Mouse (Mus musculus): ENCODE results near the gene Ptprz1.

DNA sequence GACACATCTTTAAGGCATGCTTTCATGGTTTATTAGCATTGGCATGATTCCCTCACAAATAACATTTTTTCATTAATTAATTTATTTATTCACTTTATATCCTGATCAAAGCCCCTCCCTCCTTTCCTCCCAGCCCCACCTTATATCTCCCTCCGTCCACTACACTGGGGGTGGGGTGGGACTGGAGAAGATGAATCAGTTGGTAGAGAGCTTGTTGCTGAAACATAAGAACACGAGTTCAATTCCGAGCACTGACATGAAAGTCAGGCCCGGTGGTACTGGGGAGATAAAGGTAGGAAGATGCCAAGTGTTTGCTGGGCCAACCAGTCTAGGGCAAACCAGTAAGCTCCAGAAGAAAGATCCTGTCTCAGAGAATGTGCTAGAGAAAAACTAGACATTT, 173.5 kb downstream of the Ptprz1 start:
- TF ChIP-seq CTCF (IDR thresholded peaks at IDR 0.05; ENCODE audit: borderline replicate concordance, control insufficient read depth, extremely low read depth, insufficient read depth, low read length, poor library complexity): no peak
- no peak for TF ChIP-seq POLR2A (IDR thresholded peaks at IDR 0.05; ENCODE audit: control insufficient read depth, extremely low read depth, insufficient read depth, low read length, poor library complexity)
